Mouse (Mus musculus) midbrain, embryonic 13.5 days (tissue): ENCODE data around the gene Rgs6. TPM values are rescaled to one million over a fixed set of nuclear protein-coding genes. Genes with fewer than 3 reads are reported as not detected.

Source experiments
- ATAC-seq: fragments of 200-750 bp; cut with Nextera tagmentation; 2 replicates; pipeline ENCODE4 v1.8.0; 2017; ENCODE audit warnings: mild to moderate bottlenecking, moderate TSS enrichment, moderate library complexity
- H3K27ac ChIP-seq: fragments of 300-500 bp; sonication (generic); 2 replicates; pipeline ENCODE4 v1.5.1; 2015; ENCODE audit warnings: inconsistent platforms, mild to moderate bottlenecking, moderate library complexity
- H3K27me3 ChIP-seq: fragments of 300-500 bp; sonication (generic); 2 replicates; pipeline ENCODE4 v1.6.1; 2015; ENCODE audit warnings: mild to moderate bottlenecking, inconsistent platforms
- H3K36me3 ChIP-seq: fragments of 300-500 bp; sonication (generic); 2 replicates; pipeline ENCODE4 v1.6.1; 2015; ENCODE audit warnings: mild to moderate bottlenecking, inconsistent platforms
- H3K4me1 ChIP-seq: fragments of 300-500 bp; sonication (generic); replicated peaks from 2 replicates; pipeline ENCODE4 v1.6.1; 2015; ENCODE audit warnings: inconsistent platforms
- H3K4me2 ChIP-seq: fragments of 300-500 bp; sonication (generic); replicated peaks from 2 replicates; pipeline ENCODE4 v1.6.1; 2015; ENCODE audit warnings: moderate library complexity, mild to moderate bottlenecking, inconsistent platforms
- H3K4me3 ChIP-seq: fragments of 300-500 bp; sonication (generic); replicated peaks from 2 replicates; pipeline ENCODE4 v1.5.1; 2015; ENCODE audit warnings: mild to moderate bottlenecking, inconsistent platforms
- H3K9ac ChIP-seq: fragments of 300-500 bp; sonication (generic); replicated peaks from 2 replicates; pipeline ENCODE4 v1.6.1; 2015; ENCODE audit warnings: mild to moderate bottlenecking, inconsistent platforms
- H3K9me3 ChIP-seq: fragments of 300-500 bp; sonication (generic); 2 replicates; pipeline ENCODE4 v1.6.1; 2016; ENCODE audit warnings: mild to moderate bottlenecking, inconsistent platforms
- WGBS: fragments of 180-500 bp; shearing (Covaris S2); methylation state at CpG from one replicate; pipeline ENCODE4 v1.1.7; 2015; 5-methylcytosine and 5-hydroxymethylcytosine counted together
- polyA plus RNA-seq: library from polyadenylated mRNA; unstranded; fragments of >200 nt; fragmentation: Nextera tagmentation; extraction: Ambion mirVana; gene quantifications from 2 replicates; pipeline ENCODE4 v1.2.1, GENCODE M21; 2015

The Rgs6 gene
- polyA plus RNA-seq, 1 experiment from 2014 or later = 11.6 TPM

- WGBS = 69% methylated on average over 1 of the region's 1 CpGs
- no peak overlapping the region for H3K27ac ChIP-seq
- H3K9ac ChIP-seq = no peak overlapping the region
- no peaks in the 10 kb centered on the region for H3K27me3 ChIP-seq
- no peak for ATAC-seq
- no peak overlapping the region for H3K4me3 ChIP-seq
- no peak overlapping the region for H3K4me2 ChIP-seq
- H3K36me3 ChIP-seq = no peaks in the 10 kb centered on the region
- no peaks in the 10 kb centered on the region for H3K4me1 ChIP-seq
- H3K9me3 ChIP-seq = no peaks in the 10 kb centered on the region
These were observed 317.7 kb downstream of the Rgs6 start for GRCm38 (mm10) chr12:82905773-82906172.

GRCm38 (mm10) chr12:82910846-82911245, 322.8 kb downstream of the Rgs6 start:
- no peaks in the 10 kb centered on the region for H3K27me3 ChIP-seq
- H3K36me3 ChIP-seq = no peaks in the 10 kb centered on the region
- H3K27ac ChIP-seq = no peak overlapping the region
- no peak overlapping the region for H3K4me3 ChIP-seq
- H3K9me3 ChIP-seq = no peaks in the 10 kb centered on the region
- no peaks in the 10 kb centered on the region for H3K4me1 ChIP-seq
- H3K4me2 ChIP-seq = no peak overlapping the region
- no peak overlapping the region for H3K9ac ChIP-seq
- ATAC-seq = no peak
- 96% methylated on average over 2 of the region's 2 CpGs for WGBS

GRCm38 (mm10) chr12:82914127-82914526, 326.0 kb downstream of the Rgs6 start:
- Histone ChIP-seq H3K9me3 (no peaks in the 10 kb centered on the region), H3K9ac (no peak overlapping the region), H3K36me3 (no peaks in the 10 kb centered on the region), H3K4me3 (no peak overlapping the region), H3K27me3 (no peaks in the 10 kb centered on the region), H3K4me2 (no peak overlapping the region), H3K4me1 (no peaks in the 10 kb centered on the region), H3K27ac (no peak overlapping the region)
- no peak for ATAC-seq
- WGBS = 80% methylated on average over 4 of the region's 4 CpGs

GRCm38 (mm10) chr12:82920146-82920545, 332.1 kb downstream of the Rgs6 start:
- peak overlapping the region; percentile 37; the same call in 1 of the 2 replicates for H3K27ac ChIP-seq
- H3K4me1 ChIP-seq = peaks cover 3% of the 10 kb centered on the region; the same call in 1 of the 2 replicates
- H3K36me3 ChIP-seq = no peaks in the 10 kb centered on the region
- no peaks in the 10 kb centered on the region for H3K27me3 ChIP-seq
- ATAC-seq = no peak
- no peak overlapping the region for H3K4me3 ChIP-seq
- no peaks in the 10 kb centered on the region for H3K9me3 ChIP-seq
- no peak overlapping the region for H3K9ac ChIP-seq
- WGBS = 45% methylated on average over 2 of the region's 2 CpGs
- H3K4me2 ChIP-seq = no peak overlapping the region

- H3K36me3 ChIP-seq = no peaks in the 10 kb centered on the region
- H3K27me3 ChIP-seq = no peaks in the 10 kb centered on the region
- 94% methylated on average over 20 of the region's 20 CpGs for WGBS
- H3K4me3 ChIP-seq = no peak overlapping the region
- no peaks in the 10 kb centered on the region for H3K9me3 ChIP-seq
- H3K9ac ChIP-seq = no peak overlapping the region
- peaks cover 3% of the 10 kb centered on the region; the same call in 1 of the 2 replicates for H3K4me1 ChIP-seq
- no peak overlapping the region for H3K4me2 ChIP-seq
- no peak overlapping the region for H3K27ac ChIP-seq
- ATAC-seq = no peak
These were observed 333.4 kb downstream of the Rgs6 start for GRCm38 (mm10) chr12:82921287-82922015.

GRCm38 (mm10) chr12:82922856-82923506, 334.9 kb downstream of the Rgs6 start:
- WGBS = 91% methylated on average over 4 of the region's 4 CpGs

GRCm38 (mm10) chr12:82932706-82933461, 344.8 kb downstream of the Rgs6 start:
- no peak for ATAC-seq
- H3K4me3 ChIP-seq = no peak overlapping the region
- no peaks in the 10 kb centered on the region for H3K27me3 ChIP-seq
- no peaks in the 10 kb centered on the region for H3K9me3 ChIP-seq
- no peaks in the 10 kb centered on the region for H3K36me3 ChIP-seq
- H3K9ac ChIP-seq = no peak overlapping the region
- H3K4me2 ChIP-seq = no peak overlapping the region
- no peak overlapping the region for H3K27ac ChIP-seq
- 78% methylated on average over 14 of the region's 14 CpGs for WGBS
- no peaks in the 10 kb centered on the region for H3K4me1 ChIP-seq

More at GRCm38 (mm10) chr12:82922856-82923506, 334.9 kb downstream of the Rgs6 start:
- Histone ChIP-seq H3K4me3 (no peak overlapping the region), H3K27ac (no peak overlapping the region), H3K4me2 (no peak overlapping the region), H3K4me1 (peaks cover 3% of the 10 kb centered on the region; the same call in 1 of the 2 replicates), H3K36me3 (no peaks in the 10 kb centered on the region), H3K27me3 (no peaks in the 10 kb centered on the region), H3K9ac (no peak overlapping the region), H3K9me3 (no peaks in the 10 kb centered on the region)
- no peak for ATAC-seq

- Histone ChIP-seq H3K9me3 (no peaks in the 10 kb centered on the region), H3K4me2 (no peak overlapping the region), H3K4me1 (no peaks in the 10 kb centered on the region), H3K27me3 (no peaks in the 10 kb centered on the region), H3K4me3 (no peak overlapping the region), H3K36me3 (no peaks in the 10 kb centered on the region), H3K9ac (no peak overlapping the region), H3K27ac (no peak overlapping the region)
- WGBS = 89% methylated on average over 6 of the region's 6 CpGs
- no peak for ATAC-seq
These were observed 347.1 kb downstream of the Rgs6 start for GRCm38 (mm10) chr12:82935121-82935762.

GRCm38 (mm10) chr12:82935767-82936166, 347.7 kb downstream of the Rgs6 start:
- Histone ChIP-seq H3K9ac (no peak overlapping the region), H3K4me1 (no peaks in the 10 kb centered on the region), H3K27me3 (no peaks in the 10 kb centered on the region), H3K36me3 (no peaks in the 10 kb centered on the region), H3K4me3 (no peak overlapping the region), H3K4me2 (no peak overlapping the region), H3K9me3 (no peaks in the 10 kb centered on the region), H3K27ac (no peak overlapping the region)
- ATAC-seq = no peak
- 91% methylated on average over 1 of the region's 1 CpGs for WGBS

GRCm38 (mm10) chr12:82940461-82940860, 352.4 kb downstream of the Rgs6 start:
- ATAC-seq = no peak
- Histone ChIP-seq H3K36me3 (no peaks in the 10 kb centered on the region), H3K27me3 (no peaks in the 10 kb centered on the region), H3K4me2 (no peak overlapping the region), H3K27ac (no peak overlapping the region), H3K9me3 (no peaks in the 10 kb centered on the region), H3K4me1 (no peaks in the 10 kb centered on the region), H3K4me3 (no peak overlapping the region), H3K9ac (no peak overlapping the region)
- 80% methylated on average over 4 of the region's 4 CpGs for WGBS

GRCm38 (mm10) chr12:82946507-82946906, 358.4 kb downstream of the Rgs6 start:
- no peaks in the 10 kb centered on the region for H3K9me3 ChIP-seq
- 0 out of 2 replicates have a peak, but pooled peaks cover 5% of the 10 kb centered on the region for H3K4me1 ChIP-seq
- no peak overlapping the region for H3K4me2 ChIP-seq
- no peaks in the 10 kb centered on the region for H3K36me3 ChIP-seq
- no peak overlapping the region for H3K4me3 ChIP-seq
- no peak overlapping the region for H3K27ac ChIP-seq
- ATAC-seq = no peak
- no peak overlapping the region for H3K9ac ChIP-seq
- WGBS = 24% methylated on average over 5 of the region's 5 CpGs
- no peaks in the 10 kb centered on the region for H3K27me3 ChIP-seq

- ATAC-seq = no peak
- 80% methylated on average over 9 of the region's 9 CpGs for WGBS
- no peak overlapping the region for H3K4me2 ChIP-seq
- H3K9me3 ChIP-seq = no peaks in the 10 kb centered on the region
- H3K27ac ChIP-seq = no peak overlapping the region
- H3K4me1 ChIP-seq = peaks cover 25% of the 10 kb centered on the region
- H3K36me3 ChIP-seq = no peaks in the 10 kb centered on the region
- no peak overlapping the region for H3K4me3 ChIP-seq
- H3K9ac ChIP-seq = no peak overlapping the region
- H3K27me3 ChIP-seq = no peaks in the 10 kb centered on the region
These were observed 373.0 kb downstream of the Rgs6 start for GRCm38 (mm10) chr12:82961111-82961510.
